Mouse (Mus musculus) gastrocnemius, postnatal 10 days (tissue): ENCODE data around the gene B230118H07Rik. TPM values are rescaled to one million over a fixed set of nuclear protein-coding genes. Genes with fewer than 3 reads are reported as not detected.
"Not testable (repeated sequence)": the region's sequence is repeated elsewhere in the genome, so short reads cannot be mapped to it uniquely, and the experiment has no call there.

Experiments used
- DNase-seq: peaks from one replicate; pipeline ENCODE4 v3.0.0; 2021; ENCODE audit warnings: mixed read lengths
- total RNA-seq, 2 experiments: library from RNA; stranded (reverse); gene quantifications; 2 replicates each; pipeline ENCODE4 v1.2.3; 2021

B230118H07Rik gene
- total RNA-seq, 2 experiments from 2014 or later = 50.4 to 50.8 TPM

DNA sequence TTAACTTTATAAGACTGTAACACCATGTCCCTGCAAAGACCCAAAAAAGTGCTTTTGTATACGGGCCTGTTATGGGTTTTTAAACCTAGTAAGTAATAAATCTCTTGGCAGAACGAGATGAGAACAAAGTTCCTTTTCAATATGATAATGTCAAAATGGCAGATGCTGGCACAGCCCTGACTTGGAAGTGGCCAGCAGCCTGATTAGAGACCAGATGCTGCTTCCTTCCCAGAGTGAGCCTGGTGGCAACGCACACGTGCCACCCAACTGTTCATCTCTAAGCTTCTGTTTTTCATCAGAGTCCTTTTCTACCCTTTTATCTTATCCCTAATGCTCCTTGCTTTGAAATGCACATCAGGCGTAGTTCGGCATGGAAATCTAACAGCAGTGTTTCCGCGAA is 58.0 kb downstream of the B230118H07Rik start:
- DNase-seq = no peak

GRCm38 (mm10) chr2:101581418-101581817 is 67.9 kb downstream of the B230118H07Rik start:
- DNase-seq = no peak

DNA sequence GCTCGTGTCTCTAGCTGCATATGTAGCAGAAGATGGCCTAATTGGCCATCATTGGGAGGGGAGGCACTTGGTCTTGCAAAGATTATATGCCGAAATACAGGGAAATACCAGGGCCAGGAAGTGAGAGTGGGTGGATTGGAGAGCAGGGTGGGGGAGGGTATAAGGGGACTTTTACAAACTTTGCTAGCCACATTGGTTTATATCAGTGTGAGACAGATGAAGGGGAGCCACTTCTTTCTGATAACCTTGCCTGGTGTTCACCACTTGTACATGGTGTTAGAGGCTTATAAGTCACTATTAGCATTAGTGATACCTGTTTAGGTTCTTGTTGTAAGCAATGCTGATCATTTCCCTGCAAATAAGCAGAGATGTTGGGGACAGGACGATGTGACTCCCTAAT is 68.4 kb downstream of the B230118H07Rik start:
- no peak for DNase-seq

GRCm38 (mm10) chr2:101580428-101580827 is 68.9 kb downstream of the B230118H07Rik start:
- no peak for DNase-seq

- no peak for DNase-seq
Measured at GRCm38 (mm10) chr2:101580027-101580426, 69.3 kb downstream of the B230118H07Rik start.

- DNase-seq = no peak
Measured at GRCm38 (mm10) chr2:101577243-101577642, 72.1 kb downstream of the B230118H07Rik start.

- no peak for DNase-seq
Measured at GRCm38 (mm10) chr2:101569230-101569629, 80.1 kb downstream of the B230118H07Rik start.

DNA sequence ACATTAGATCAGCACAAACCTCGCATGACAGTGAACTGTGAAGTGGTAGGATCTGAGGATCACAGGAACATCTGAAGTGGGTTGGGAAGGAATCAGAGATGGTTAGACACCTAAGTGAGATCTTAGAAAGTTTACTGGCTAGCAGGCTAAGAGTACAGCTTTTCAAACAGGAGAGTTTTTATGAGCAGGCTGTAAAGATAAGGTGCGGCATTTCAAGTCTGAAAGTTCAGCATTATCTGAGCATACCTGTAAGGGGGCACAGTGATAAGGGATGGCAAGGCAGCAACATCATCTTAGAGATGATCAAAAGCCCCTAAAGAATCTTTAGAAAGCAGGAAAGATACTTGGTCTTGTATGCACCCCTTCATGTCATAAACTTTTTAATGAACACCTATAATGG is 81.8 kb downstream of the B230118H07Rik start:
- no peak for DNase-seq

DNA sequence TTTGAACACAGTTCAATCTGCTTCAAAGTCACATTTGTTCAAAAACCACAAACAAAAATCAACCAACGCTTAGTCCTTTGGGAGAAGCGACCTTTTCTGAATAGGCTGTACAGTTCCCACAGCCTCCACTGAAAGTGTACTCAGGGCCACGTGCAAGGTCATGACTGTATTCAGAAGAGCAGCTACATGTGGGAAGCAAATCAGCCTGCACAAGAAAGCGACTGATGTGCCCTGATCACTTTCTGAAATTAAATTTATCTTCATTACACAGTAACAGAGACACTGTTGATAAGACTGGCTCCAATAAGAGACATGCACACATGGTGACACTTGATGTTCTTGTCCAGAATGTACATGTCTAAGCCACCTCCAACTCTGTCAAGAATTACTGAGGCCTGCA is 85.6 kb downstream of the B230118H07Rik start:
- DNase-seq = no peak

DNA sequence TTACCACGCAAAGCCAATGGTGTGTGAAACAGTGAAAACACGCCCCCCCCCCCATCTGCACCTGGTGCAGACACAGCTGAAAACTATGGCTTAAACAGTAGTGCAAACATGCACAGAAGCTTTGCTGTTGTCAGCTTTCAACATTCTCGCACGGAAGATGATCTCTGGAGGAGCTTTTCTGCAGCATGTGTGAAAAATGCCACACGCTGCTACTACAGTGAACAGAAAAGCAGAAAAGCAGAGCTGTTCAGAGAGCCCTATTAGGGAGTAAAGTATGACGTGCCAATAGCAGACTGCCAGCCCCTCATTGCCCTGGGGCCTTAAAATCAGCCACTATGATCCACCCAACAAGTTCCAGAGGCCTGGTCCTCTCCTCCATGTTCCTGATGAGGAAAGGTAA is 86.1 kb downstream of the B230118H07Rik start:
- DNase-seq = no peak

GRCm38 (mm10) chr2:101559431-101559830 is 89.9 kb downstream of the B230118H07Rik start:
- no peak for DNase-seq

DNA sequence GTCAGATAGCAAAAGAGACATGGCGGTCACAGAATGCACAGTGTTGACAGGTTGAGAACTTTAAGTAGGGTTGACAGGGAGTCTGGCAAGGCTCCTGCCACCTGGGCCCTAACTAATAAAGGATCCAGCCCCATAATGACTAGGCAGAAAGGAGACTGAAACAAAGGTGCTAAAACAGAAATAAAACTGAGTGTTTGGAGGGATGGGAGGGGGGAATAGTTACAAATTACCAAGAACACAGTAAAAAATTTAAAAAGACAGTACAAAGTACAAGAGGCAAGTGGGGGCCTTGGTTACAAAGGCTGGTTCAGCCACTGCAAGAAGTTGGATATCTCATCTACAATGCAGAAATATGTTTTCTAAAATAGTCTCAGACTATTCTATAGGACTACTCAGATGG is 93.4 kb downstream of the B230118H07Rik start:
- DNase-seq = no peak

DNA sequence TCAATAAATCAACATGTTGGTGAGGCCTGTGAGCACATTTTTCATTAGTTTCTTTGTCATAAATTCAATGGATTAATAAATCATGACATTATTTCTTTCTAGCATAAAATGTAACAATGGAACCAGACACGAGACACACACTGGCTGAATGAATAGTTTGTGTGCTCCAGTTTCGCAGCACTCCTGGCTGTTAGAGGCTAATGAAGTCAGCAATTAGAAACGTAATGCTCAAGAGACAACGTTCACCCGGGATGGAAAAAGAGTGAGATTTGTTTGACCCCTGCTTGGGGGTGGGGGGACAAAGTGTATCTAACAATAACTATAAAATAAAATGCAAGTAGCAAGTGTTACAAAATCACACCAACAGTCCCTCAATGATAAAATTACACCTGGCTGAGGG is 95.5 kb downstream of the B230118H07Rik start:
- DNase-seq = no peak

DNA sequence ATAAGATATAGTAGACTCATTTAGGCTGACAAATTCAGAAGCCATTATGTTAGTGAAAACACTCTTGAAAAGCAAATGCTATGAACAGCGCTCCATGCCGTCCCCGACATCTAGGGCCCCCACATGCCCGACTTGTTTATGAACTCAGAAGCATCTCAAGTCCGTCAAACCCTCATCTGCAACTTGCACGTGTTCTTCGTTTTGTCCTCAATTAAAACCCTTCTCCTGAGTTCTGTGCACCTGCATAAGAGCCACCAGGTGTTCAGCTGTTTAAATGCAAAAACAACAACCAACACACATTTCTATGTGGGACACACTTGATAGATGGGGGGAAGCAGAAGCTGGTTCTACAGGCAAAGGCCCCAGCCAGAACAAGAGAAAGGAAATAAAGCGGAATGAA is 97.0 kb downstream of the B230118H07Rik start:
- DNase-seq = no peak

- no peak for DNase-seq
Measured at GRCm38 (mm10) chr2:101551026-101551719, 98.2 kb downstream of the B230118H07Rik start.

GRCm38 (mm10) chr2:101550176-101550575 is 99.2 kb downstream of the B230118H07Rik start:
- DNase-seq = no peak

DNA sequence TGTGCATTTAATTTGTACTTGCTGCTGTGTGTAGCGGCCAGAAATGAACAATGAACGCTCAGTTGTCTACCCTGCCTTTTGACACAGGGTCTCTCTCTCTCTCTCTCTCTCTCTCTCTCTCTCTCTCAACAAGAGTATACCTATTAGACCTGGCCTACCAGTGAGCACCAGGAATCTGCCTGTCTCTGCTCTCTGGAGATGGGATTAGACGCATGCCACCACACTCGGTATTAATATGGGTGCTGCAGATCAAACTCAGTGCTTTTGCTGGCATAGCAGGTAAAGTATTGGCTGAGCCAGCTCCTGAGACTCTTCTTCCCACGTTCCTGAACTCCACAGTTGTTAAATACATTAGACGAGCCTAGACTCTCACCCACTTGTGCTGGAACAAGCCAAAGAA is 100.5 kb downstream of the B230118H07Rik start:
- no peak for DNase-seq

DNA sequence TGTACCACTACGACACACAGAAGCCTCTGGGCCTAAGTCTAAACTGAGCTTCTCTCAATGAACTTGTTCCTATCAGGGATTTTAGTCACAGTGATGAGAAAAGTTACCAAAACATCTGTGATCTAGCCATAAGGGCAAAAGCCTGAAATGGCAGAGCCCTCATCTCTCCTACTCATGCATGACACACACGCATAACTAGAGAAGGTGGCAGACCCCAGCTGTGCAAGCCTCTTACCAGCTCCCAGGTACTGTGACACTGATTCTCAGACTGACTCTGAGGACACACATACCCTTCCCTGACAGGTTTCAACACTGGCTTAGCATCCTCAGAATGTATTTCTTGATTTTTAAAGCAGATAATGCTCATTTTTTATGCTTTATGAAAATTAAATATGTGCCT is 103.7 kb downstream of the B230118H07Rik start:
- no peak for DNase-seq

- no peak for DNase-seq
Measured at GRCm38 (mm10) chr2:101543704-101544417, 105.5 kb downstream of the B230118H07Rik start.

- not testable (repeated sequence) for DNase-seq
Measured at GRCm38 (mm10) chr2:101536887-101537286, 112.4 kb downstream of the B230118H07Rik start.

GRCm38 (mm10) chr2:101533741-101534140 is 115.6 kb downstream of the B230118H07Rik start:
- DNase-seq = no peak

DNA sequence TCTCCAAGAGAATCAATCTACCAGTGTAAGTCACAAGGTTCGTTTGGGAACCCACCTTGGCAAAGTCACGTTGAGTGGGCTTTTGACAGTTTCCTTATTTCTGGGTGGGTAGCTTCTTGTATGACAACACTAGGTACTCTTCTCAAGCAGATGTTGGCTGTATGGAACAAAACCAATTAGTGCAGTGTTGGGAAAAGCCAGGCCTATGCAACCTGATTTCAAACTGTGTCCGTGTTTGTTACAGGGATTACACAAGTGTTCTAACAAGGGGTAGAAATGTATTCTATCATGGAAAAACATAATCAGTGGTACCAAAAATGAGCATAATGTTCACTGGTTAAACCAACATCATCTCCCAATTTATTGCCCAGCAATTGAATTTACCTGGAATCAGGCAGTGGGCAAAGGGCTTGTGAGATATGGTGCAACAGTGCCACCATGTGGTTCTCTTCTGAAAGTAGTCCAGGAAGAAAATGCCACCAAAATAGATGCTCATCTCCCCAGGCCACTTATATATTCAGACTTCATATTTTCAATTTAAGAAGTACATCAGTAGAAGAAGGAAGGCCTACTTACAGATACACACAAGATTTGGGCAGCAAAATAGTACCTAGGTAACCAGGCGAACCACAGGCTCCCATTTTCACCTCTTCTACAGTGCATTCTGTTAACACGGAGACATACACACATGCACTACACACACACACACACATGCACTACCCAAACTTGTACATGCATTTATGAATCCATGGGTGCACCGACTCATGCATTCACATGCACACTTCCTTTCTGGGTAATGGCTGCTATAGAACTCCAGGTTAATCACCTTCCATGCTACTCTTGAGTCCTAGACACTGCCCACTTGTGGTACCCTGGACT is 123.6 kb downstream of the B230118H07Rik start:
- no peak for DNase-seq

DNA sequence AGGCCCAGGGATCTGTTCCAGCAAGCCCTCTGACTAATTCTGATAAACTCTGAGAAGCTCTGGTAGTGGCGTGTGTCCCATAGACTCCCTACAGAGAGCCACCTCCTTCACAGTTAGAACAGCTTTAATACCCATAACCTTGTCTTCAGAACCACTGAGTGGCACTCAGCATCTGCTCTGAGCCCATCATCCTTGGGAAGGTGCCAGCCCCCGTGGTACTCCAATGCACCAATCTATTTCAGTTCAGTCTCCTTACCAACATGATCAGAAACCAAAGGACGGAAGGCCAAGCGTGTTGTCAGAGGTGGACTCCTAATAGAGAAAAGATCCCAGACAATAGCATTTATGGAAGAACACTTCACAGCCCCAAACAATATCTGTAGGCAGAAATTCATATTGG is 124.2 kb downstream of the B230118H07Rik start:
- DNase-seq = no peak
